ENCODE assay signal across 20 mouse cellular contexts in genomic region chr4:153514071-153514470, GRCm38 (mm10). TPM values are rescaled to one million over a fixed set of nuclear protein-coding genes. Genes with fewer than 3 reads are reported as not detected.
A peak's percentile ranks its signal among the peaks of the same experiment; 100 is the strongest.
DNase-seq lines count a peak whose midpoint lies in the region.
"Had no signal": no experiment of that assay in that cellular context is flagged by ENCODE, and none has a peak within 500 bp of the region (broad histone marks: within the 10 kb centered on the region; RNA-seq: fewer than 3 reads in every experiment).

No protein-coding gene starts in this region.

- DNase-seq in adrenal gland, adult 2 months = peak; percentile 59
- no peak for DNase-seq in adrenal gland, postnatal 4 days (ENCODE audit: low spot score in 2 of 2)
- DNase-seq in ES-CJ7 (ENCODE audit: low read depth, low spot score) = peak; percentile 14
- peak; percentile 32 for DNase-seq in adrenal gland, adult 8-10 months
- peak; percentile 16 for DNase-seq in adrenal gland, postnatal 25 days
- DNase-seq in layer of hippocampus, postnatal 36 days = no peak
- DNase-seq in retina, postnatal 1 day = no peak
- DNase-seq: cerebellum, adult 11-12 months; cerebellum, adult 8-10 months; cerebellum, postnatal 10 days; cerebellum, postnatal 36 days; embryo, embryonic 11 days; gastrocnemius, postnatal 25 days; heart, adult 18-20 months; heart, postnatal 10 days; heart, postnatal 4 days had no signal

RNA-seq across cellular contexts. Expression of gene Ajap1, which starts 31.5 kb away (rescaled TPM):
- total RNA-seq in adrenal gland, adult 2 months (2021) = 1 to 10 TPM; 1.4 to 9.9 TPM
- 8.2 and 9.0 TPM in 2 replicates for polyA plus RNA-seq in adrenal gland, adult 2 months (2012; rRNA removed)
- 10 to 100 TPM; 20.9 to 23.7 TPM for total RNA-seq in adrenal gland, postnatal 4 days (2021)
- total RNA-seq in adrenal gland, adult 8-10 months (2022) = 1 to 10 TPM; 1.2 to 9.5 (median 5.1) TPM
- total RNA-seq in adrenal gland, postnatal 25 days (2021) = 5.4 and 13.4 TPM in 2 replicates
- total RNA-seq in layer of hippocampus, postnatal 36 days (2021) = 10 to 100 TPM; 43.9 to 52.3 TPM
- polyA plus RNA-seq: activated CD4-positive, CD25-positive, alpha-beta regulatory T cell, adult 4 months; erythroblast, embryonic 14.5 days; G1E; Patski had no signal

Comparison
In these comparisons a context has a peak if more than half of its experiments do, and no peak if none do; other contexts are left out.
1. DNase-seq: peak in adrenal gland, adult 2 months (single experiment), ES-CJ7 (single experiment), adrenal gland, adult 8-10 months (single experiment) and adrenal gland, postnatal 25 days (single experiment); none in adrenal gland, postnatal 4 days (0 of 2), layer of hippocampus, postnatal 36 days (0 of 2) and retina, postnatal 1 day (single experiment).